Mouse (Mus musculus): ENCODE data around the gene 2700097O09Rik.

DNA sequence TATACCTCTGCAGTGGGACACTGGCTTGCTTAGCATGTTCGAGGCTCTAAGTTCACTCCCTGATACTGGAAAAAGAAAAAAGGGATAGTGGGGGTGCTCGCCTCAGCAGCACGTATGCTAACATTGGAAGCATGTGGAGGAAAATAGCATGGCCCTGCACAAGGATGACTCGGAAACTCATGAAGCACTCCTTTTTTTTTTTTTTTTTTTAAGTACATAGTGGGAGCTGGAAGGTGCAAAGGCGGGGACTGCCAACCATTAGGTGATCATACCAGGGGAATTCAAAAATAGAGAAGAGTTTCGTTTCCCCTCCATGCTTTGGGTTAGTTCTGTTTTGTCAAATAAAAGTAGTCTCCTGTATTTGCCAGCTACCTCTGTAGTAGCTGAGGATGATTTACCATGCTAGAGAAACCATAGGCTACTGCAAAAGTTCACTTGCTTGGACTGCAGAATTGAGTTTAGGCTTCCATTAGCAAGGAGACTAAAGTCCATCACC, 82.9 kb downstream of the 2700097O09Rik start:
- TF ChIP-seq CTCF (IDR thresholded peaks at IDR 0.05; ENCODE audit: extremely low read depth, insufficient read depth, low read length) (no peak), POLR2A (IDR thresholded peaks at IDR 0.05; ENCODE audit: extremely low read depth, insufficient read depth, low read length) (no peak)

Measured in cortical plate, adult 2 months (tissue).